Mouse (Mus musculus): ENCODE measurements around the gene Hmbs. TPM values are rescaled to one million over a fixed set of nuclear protein-coding genes. Genes with fewer than 3 reads are reported as not detected.
"Not testable (repeated sequence)": the region's sequence is repeated elsewhere in the genome, so short reads cannot be mapped to it uniquely, and the experiment has no call there.

Gene Hmbs
- polyA plus RNA-seq, 1 experiment: 52.9 TPM

GRCm38 (mm10) chr9:44307248-44307647, 36.8 kb downstream of the Hmbs start:
- WGBS: 68% methylated on average over 2 of the region's 2 CpGs
- DNase-seq (ENCODE audit: low read depth, low spot score): no peak

- 93% methylated on average over 6 of the region's 6 CpGs for WGBS
Measured at GRCm38 (mm10) chr9:44306532-44306931, 37.5 kb downstream of the Hmbs start.

DNA sequence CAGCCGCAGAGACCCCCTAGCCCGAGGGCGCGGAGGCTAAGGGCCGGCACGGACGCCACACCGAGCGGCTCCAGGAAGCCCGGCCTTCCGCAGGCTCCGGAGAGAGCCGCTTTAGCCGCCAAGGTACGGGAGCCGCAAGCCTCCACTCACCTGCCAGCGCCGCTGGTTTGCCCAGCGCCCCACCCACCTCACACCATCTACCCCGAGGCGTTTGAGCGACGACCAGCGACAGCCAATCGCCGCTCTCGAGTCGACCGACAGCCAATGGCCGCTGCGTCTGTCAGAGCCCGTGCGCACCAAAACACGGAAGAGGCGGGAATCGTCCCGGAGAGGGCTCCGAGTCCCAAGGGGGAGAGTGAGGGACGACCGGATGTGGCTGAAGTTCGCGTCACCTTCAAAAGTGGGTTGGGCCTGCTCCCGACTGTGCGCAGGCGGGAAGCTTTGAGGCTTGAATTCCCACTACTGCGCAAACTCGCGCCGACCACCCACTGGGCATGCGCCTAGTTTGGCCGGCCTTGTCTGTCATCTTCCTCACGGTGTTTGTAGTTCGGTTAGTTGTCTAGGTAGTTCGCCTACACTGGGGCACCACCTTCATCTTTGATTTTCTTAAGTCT, 38.5 kb downstream of the Hmbs start, which contains the start of gene Hinfp:
TSS of gene Hinfp (minus strand) at position 206 of the 614 bp plus-strand sequence.
- peak; percentile 93 for DNase-seq (ENCODE audit: low read depth, low spot score)
- under 1% methylated on average over 54 of the region's 54 CpGs for WGBS

More at GRCm38 (mm10) chr9:44306532-44306931, 37.5 kb downstream of the Hmbs start:
- no peak for DNase-seq (ENCODE audit: low read depth, low spot score)

GRCm38 (mm10) chr9:44300001-44300400, 44.0 kb downstream of the Hmbs start:
- WGBS: 96% methylated on average over 3 of the region's 3 CpGs

GRCm38 (mm10) chr9:44292490-44292889, 51.5 kb downstream of the Hmbs start:
- DNase-seq (ENCODE audit: low read depth, low spot score): no peak
- 68% methylated on average over 3 of the region's 3 CpGs for WGBS

More at GRCm38 (mm10) chr9:44300001-44300400, 44.0 kb downstream of the Hmbs start:
- DNase-seq (ENCODE audit: low read depth, low spot score): not testable (repeated sequence)

GRCm38 (mm10) chr9:44288959-44289291, 55.1 kb downstream of the Hmbs start:
- WGBS: 23% methylated on average over 11 of the region's 11 CpGs
- DNase-seq (ENCODE audit: low read depth, low spot score): no peak

GRCm38 (mm10) chr9:44288076-44288958, 55.7 kb downstream of the Hmbs start, which contains the start of gene Abcg4:
TSS of gene Abcg4 (minus strand) at chr9:44288615.
- no peak for DNase-seq (ENCODE audit: low read depth, low spot score)
- WGBS: 1% methylated on average over 38 of the region's 38 CpGs

- WGBS: 4% methylated on average over 47 of the region's 47 CpGs
- DNase-seq (ENCODE audit: low read depth, low spot score): no peak
Measured at GRCm38 (mm10) chr9:44287401-44288075, 56.5 kb downstream of the Hmbs start.

- WGBS: 26% methylated on average over 11 of the region's 11 CpGs
- no peak for DNase-seq (ENCODE audit: low read depth, low spot score)
Measured at GRCm38 (mm10) chr9:44287003-44287400, 57.0 kb downstream of the Hmbs start.

Other genes with a start within 250 kb of the Hmbs start
- 0.03 TPM in 1 of 2 replicates, not detected in the other for gene Mfrp, start 242.5 kb downstream of the Hmbs start, polyA plus RNA-seq (2012; rRNA removed)
- gene C1qtnf5, start 237.0 kb downstream of the Hmbs start, polyA plus RNA-seq (2012; rRNA removed): 5.6 and 6.0 TPM in 2 replicates
- not detected in 2 replicates for gene Gm49380, start 230.7 kb downstream of the Hmbs start, polyA plus RNA-seq (2012; rRNA removed)
- 26.0 and 26.8 TPM in 2 replicates for gene Rnf26, start 230.7 kb downstream of the Hmbs start, polyA plus RNA-seq (2012; rRNA removed)
- 32.1 and 37.5 TPM in 2 replicates for gene Mcam, start 209.8 kb downstream of the Hmbs start, polyA plus RNA-seq (2012; rRNA removed)
- gene Cbl, start 110.2 kb downstream of the Hmbs start, polyA plus RNA-seq (2012; rRNA removed): 6.8 and 12.1 TPM in 2 replicates
- not detected in 2 replicates for gene Ccdc153, start 103.6 kb downstream of the Hmbs start, polyA plus RNA-seq (2012; rRNA removed)
- 30.2 and 32.2 TPM in 2 replicates for gene Pdzd3, start 92.8 kb downstream of the Hmbs start, polyA plus RNA-seq (2012; rRNA removed)
- 10.7 and 14.5 TPM in 2 replicates for gene Nlrx1, start 75.6 kb downstream of the Hmbs start, polyA plus RNA-seq (2012; rRNA removed)
- gene Abcg4, start 55.6 kb downstream of the Hmbs start, polyA plus RNA-seq (2012; rRNA removed): 2.1 and 2.7 TPM in 2 replicates
- gene Hinfp, start 38.6 kb downstream of the Hmbs start, polyA plus RNA-seq (2012; rRNA removed): 18.4 and 32.8 TPM in 2 replicates
- 114 and 159 TPM in 2 replicates for gene C2cd2l, start 23.9 kb downstream of the Hmbs start, polyA plus RNA-seq (2012; rRNA removed)
- gene Dpagt1, start 18.2 kb downstream of the Hmbs start, polyA plus RNA-seq (2012; rRNA removed): 71.4 and 79.3 TPM in 2 replicates
- gene H2afx, start 9.5 kb downstream of the Hmbs start, polyA plus RNA-seq (2012; rRNA removed): 149 and 167 TPM in 2 replicates
- gene Vps11, start 17.4 kb upstream of the Hmbs start, polyA plus RNA-seq (2012; rRNA removed): 22.8 and 25.8 TPM in 2 replicates
- gene Hyou1, start 35.3 kb upstream of the Hmbs start, polyA plus RNA-seq (2012; rRNA removed): 82.2 and 92.0 TPM in 2 replicates
- 48.9 and 60.6 TPM in 2 replicates for gene Slc37a4, start 52.6 kb upstream of the Hmbs start, polyA plus RNA-seq (2012; rRNA removed)
- gene Rps25, start 62.9 kb upstream of the Hmbs start, polyA plus RNA-seq (2012; rRNA removed): 281 and 376 TPM in 2 replicates
- 61.2 and 67.8 TPM in 2 replicates for gene Trappc4, start 63.4 kb upstream of the Hmbs start, polyA plus RNA-seq (2012; rRNA removed)
- 18.0 and 30.4 TPM in 2 replicates for gene Ccdc84, start 74.3 kb upstream of the Hmbs start, polyA plus RNA-seq (2012; rRNA removed)
- gene Foxr1, start 96.9 kb upstream of the Hmbs start, polyA plus RNA-seq (2012; rRNA removed): not detected in 2 replicates
- not detected in 2 replicates for gene Upk2, start 110.7 kb upstream of the Hmbs start, polyA plus RNA-seq (2012; rRNA removed)
- gene Bcl9l, start 138.6 kb upstream of the Hmbs start, polyA plus RNA-seq (2012; rRNA removed): 10.0 and 13.4 TPM in 2 replicates
- gene Cxcr5, start 217.6 kb upstream of the Hmbs start, polyA plus RNA-seq (2012; rRNA removed): 8.9 and 10.7 TPM in 2 replicates